Mouse (Mus musculus): ENCODE measurements around the gene Olfr1100. TPM values are rescaled to one million over a fixed set of nuclear protein-coding genes. Genes with fewer than 3 reads are reported as not detected.

Gene Olfr1100
- total RNA-seq (2023): not detected in 2 replicates

GRCm38 (mm10) chr2:86979854-86980253 is at the start of gene Olfr1100:
Gene Olfr1100, minus strand, starts transcription at chr2:86979954.

GRCm38 (mm10) chr2:87026980-87027379 is 47.2 kb upstream of the Olfr1100 start, which contains the start of gene Olfr1104:
Gene Olfr1104, minus strand, starts transcription at chr2:87027080.

DNA sequence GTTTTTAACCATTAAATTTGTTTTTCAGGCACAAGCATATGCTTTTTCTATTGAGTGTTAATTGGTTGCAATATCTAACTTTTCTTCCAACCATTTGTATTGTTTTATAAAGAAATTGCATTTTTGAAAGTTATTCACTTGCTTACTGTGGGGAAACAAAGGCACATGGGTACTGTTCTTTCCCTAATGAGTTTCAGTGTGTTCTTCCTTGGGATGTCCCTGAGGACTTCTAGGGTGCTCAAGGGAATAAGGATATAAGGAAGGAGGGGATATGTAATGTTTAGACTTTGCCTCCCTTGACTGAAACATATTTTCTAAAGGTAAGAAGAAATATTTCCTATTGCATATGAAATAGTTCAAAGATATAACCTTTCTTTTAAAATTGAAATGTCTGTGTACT is 18.3 kb upstream of the Olfr1100 start, which contains the start of gene Olfr1102:
Gene Olfr1102 (plus strand): TSS at position 301 of the 400 bp plus-strand sequence.

GRCm38 (mm10) chr2:86991121-86991520 is 11.4 kb upstream of the Olfr1100 start, which contains the start of gene Olfr1101:
Gene Olfr1101, minus strand, starts transcription at chr2:86991221.

DNA sequence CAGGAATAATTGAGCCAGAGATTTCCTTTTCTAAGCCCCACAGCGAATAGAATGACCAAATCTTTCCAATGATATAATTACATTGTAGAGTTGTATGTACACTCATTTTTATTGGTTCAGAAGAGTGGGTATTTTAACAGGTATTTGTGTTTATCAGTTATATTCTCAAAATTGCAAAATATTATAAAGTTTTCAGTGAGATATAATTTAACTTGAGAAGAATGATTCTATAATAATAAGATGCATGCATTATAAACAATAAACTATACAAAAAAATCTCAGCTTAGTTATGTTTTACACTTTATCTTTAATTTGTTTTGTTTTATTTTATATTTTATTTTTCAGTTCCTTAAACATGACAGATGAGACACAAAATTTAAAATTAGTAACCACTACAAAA is 19.2 kb downstream of the Olfr1100 start, which contains the start of gene Olfr1099:
Gene Olfr1099 (minus strand): TSS at position 101 of the 400 bp plus-strand sequence.

Other genes with a start within 250 kb of the Olfr1100 start
- not detected in 2 replicates for gene Olfr1089, start 246.3 kb downstream of the Olfr1100 start, total RNA-seq (2023)
- gene Olfr1090, start 221.0 kb downstream of the Olfr1100 start, total RNA-seq (2023): not detected in 2 replicates
- gene Olfr1093, start 197.5 kb downstream of the Olfr1100 start, total RNA-seq (2023): not detected in 2 replicates
- not detected in 2 replicates for gene Olfr141, start 169.9 kb downstream of the Olfr1100 start, total RNA-seq (2023)
- not detected in 2 replicates for gene Olfr1094, start 155.3 kb downstream of the Olfr1100 start, total RNA-seq (2023)
- not detected in 2 replicates for gene Olfr1095, start 128.3 kb downstream of the Olfr1100 start, total RNA-seq (2023)
- not detected in 2 replicates for gene Gm13723, start 105.2 kb downstream of the Olfr1100 start, total RNA-seq (2023)
- not detected in 2 replicates for gene Olfr1097, start 87.7 kb downstream of the Olfr1100 start, total RNA-seq (2023)
- gene Olfr1098, start 55.4 kb downstream of the Olfr1100 start, total RNA-seq (2023): not detected in 2 replicates
- not detected in 2 replicates for gene Olfr1099, start 19.3 kb downstream of the Olfr1100 start, total RNA-seq (2023)
- gene Olfr1101, start 11.3 kb upstream of the Olfr1100 start, total RNA-seq (2023): not detected in 2 replicates
- gene Olfr1102, start 18.4 kb upstream of the Olfr1100 start, total RNA-seq (2023): not detected in 2 replicates
- gene Olfr1104, start 47.1 kb upstream of the Olfr1100 start, total RNA-seq (2023): not detected in 2 replicates
- not detected in 2 replicates for gene Olfr1105, start 56.6 kb upstream of the Olfr1100 start, total RNA-seq (2023)
- gene Olfr1106, start 72.3 kb upstream of the Olfr1100 start, total RNA-seq (2023): not detected in 2 replicates
- gene Olfr1107, start 95.9 kb upstream of the Olfr1100 start, total RNA-seq (2023): not detected in 2 replicates
- not detected in 2 replicates for gene Olfr1109, start 116.1 kb upstream of the Olfr1100 start, total RNA-seq (2023)
- not detected in 2 replicates for gene Olfr259, start 134.6 kb upstream of the Olfr1100 start, total RNA-seq (2023)
- not detected in 2 replicates for gene Olfr1110, start 160.3 kb upstream of the Olfr1100 start, total RNA-seq (2023)
- not detected in 2 replicates for gene Olfr1111, start 172.7 kb upstream of the Olfr1100 start, total RNA-seq (2023)
- gene Olfr1112, start 207.8 kb upstream of the Olfr1100 start, total RNA-seq (2023): not detected in 2 replicates
- not detected in 2 replicates for gene Olfr1113, start 229.0 kb upstream of the Olfr1100 start, total RNA-seq (2023)

Measured in neutrophil, adult 65 days (primary cell).